Mouse (Mus musculus): Measurements from ENCODE around the gene Ccdc134. TPM values are rescaled to one million over a fixed set of nuclear protein-coding genes. Genes with fewer than 3 reads are reported as not detected.

Gene Ccdc134
- total RNA-seq, 2 experiments from 2014 or later: 10.1 to 12.9 TPM

DNA sequence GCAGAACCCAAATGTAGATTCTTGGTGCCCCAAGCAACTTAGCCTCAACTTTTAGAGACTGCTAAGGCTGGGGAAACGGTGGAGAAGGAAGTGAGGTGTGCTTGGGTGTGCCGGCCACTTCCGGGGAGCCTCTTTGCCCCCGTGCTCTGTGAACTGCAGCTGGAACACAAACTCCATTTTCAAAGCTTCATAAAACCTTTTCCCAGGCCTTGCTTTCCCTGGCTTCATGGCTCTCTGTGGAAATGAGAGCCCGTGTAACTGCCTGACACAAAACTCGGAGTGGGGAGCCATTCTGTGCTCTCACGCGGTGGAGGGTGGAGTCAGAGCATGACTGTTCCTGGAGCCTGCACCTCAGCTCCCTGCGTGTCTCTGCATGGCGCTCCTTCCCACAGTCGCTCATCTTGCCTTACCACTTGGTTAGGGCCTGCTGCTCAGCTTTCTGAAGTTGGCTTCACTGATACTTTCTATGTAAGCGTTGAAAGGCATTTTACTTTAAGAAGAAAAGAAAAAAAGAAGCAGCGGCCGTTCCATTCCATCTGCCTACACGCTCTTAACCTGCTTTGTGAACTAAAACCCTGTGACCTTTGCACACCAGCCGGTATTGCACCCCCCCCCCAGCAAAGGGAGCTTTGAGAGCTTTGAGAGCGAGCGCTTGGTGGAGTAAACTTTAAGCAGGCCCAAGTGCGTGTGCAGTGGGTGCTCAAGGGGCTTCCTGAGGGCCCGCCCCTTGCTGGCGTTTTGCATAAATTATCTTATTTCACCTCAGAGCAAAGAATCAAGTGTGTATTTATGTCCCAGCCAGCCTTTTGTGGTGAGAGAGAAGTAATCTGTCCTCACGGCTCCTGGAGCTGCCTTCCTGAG lies 38.7 kb downstream of the Ccdc134 start:
- no peak for DNase-seq (ENCODE audit: low spot score in 2 of 2)
- intact Hi-C loops (cut with DNase I): no loop called here

DNA sequence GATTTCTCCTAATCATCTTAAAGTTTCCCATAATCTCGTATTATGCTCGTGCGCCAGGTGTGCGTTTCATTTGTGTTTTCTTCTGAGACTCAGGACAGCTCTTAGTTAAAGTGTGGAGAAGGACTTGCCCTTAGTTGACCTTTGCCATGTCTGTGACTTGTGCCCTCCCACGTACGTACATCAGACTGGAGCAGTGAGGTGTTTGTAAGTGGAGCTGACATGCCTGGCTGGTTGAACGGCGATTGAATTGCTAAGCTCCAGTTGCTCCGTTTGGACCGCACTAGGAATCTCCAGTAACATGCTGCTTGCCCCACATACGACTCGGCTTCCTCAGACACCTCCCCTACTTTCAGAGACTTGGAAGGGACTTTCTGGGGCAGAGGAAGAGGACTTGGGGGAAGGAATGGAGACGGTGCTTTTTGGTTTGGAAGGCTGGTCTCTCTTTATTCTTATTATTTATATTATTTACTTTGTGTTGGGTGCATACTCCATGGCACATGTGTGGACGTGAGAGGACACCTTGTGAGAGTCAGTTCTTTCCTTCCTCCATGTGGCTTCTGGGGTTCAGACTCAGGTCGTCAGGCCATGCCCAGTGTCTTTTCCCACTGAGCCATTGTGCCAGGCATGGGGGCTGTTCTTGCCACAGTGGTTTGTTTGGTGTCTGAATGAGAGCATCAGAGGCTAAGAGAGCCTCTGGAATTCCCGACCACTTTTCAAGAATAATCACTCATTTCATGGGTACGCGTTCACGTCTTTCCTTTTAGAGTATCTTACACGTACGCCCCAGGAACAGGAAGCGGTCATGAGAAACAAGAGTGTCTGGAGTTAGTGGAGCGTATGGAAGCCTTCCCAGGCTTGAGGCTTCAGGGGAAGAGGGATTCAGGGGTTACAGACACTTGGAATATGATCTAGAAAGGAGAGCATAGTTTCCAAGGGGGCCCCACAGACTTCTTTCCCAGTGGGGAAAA lies 39.8 kb downstream of the Ccdc134 start:
- DNase-seq (ENCODE audit: low spot score in 2 of 2): no peak
- intact Hi-C loops (cut with DNase I): no loop called here

DNA sequence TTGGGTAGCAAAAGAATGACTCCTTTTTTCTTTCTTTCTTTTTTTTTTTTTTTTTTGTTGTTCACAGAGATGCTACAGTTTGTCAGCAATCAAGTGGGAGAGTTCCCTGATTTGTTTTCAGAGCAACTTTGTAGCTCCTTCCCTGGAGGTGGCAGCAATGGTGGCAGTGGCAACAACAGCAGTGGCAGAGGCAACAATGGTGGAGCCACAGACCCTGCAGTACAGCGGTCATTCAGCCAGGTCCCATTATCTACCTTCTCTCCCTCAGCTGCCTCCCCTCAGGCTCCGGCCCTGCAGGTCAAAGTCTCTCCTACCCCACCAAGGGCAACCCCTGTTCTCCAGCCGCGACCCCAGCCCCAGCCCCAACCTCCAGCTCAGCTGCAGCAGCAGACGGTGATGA lies 41.9 kb downstream of the Ccdc134 start:
- intact Hi-C loops (cut with DNase I): no loop called here
- DNase-seq (ENCODE audit: low spot score in 2 of 2): no peak

GRCm38 (mm10) chr15:82170437-82171377 lies 43.0 kb downstream of the Ccdc134 start:
- intact Hi-C loops (cut with DNase I): no loop called here
- DNase-seq (ENCODE audit: low spot score in 2 of 2): no peak

DNA sequence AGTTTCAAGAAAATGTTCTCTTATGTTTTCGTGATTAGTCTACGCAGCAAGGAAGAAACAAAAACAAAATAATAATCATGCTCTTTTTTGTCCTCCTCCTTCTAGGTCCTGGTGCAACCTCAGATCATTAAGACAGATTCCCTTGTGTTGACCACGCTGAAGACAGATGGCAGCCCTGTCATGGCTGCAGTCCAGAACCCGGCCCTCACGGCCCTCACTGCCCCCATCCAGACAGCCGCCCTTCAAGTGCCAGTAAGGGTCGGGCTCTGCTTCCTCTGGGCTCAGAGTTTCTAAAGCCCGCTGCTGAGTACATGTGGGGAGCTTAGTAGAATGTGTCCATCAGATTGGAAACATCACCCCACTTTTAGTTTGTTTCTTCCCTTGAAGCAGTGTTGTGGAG lies 44.9 kb downstream of the Ccdc134 start:
- intact Hi-C loops (cut with DNase I): no loop called here
- DNase-seq (ENCODE audit: low spot score in 2 of 2): no peak

- intact Hi-C loops (cut with DNase I): no loop called here
- no peak for DNase-seq (ENCODE audit: low spot score in 2 of 2)
These were observed 47.4 kb downstream of the Ccdc134 start for GRCm38 (mm10) chr15:82175091-82175490.

- no peak for DNase-seq (ENCODE audit: low spot score in 2 of 2)
- intact Hi-C loops (cut with DNase I): no loop called here
These were observed 50.1 kb downstream of the Ccdc134 start for GRCm38 (mm10) chr15:82177743-82178290.

DNA sequence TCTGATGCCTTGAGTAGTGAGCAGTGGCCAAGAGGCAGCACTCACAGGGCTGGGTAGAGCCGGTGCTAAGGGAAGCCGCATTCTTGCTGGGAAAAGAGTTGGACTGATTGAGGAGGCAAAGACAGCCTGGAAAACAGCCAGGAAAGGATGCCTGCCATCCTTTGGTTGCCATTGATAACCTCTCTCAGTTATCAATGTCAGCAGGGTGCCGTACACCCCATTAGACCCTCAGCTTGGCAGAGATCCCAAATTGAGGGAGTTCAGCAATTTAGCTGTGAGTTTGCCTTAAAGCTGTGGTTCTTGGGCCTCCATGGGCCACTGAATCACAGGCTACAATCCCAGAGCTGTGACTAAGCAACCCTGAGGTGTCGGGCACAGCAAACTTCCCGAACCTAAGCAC lies 53.4 kb downstream of the Ccdc134 start:
- DNase-seq (ENCODE audit: low spot score in 2 of 2): no peak
- intact Hi-C loops (cut with DNase I): no loop called here

- no peak for DNase-seq (ENCODE audit: low spot score in 2 of 2)
- intact Hi-C loops (cut with DNase I): no loop called here
These were observed 54.6 kb downstream of the Ccdc134 start for GRCm38 (mm10) chr15:82182311-82182710.

DNA sequence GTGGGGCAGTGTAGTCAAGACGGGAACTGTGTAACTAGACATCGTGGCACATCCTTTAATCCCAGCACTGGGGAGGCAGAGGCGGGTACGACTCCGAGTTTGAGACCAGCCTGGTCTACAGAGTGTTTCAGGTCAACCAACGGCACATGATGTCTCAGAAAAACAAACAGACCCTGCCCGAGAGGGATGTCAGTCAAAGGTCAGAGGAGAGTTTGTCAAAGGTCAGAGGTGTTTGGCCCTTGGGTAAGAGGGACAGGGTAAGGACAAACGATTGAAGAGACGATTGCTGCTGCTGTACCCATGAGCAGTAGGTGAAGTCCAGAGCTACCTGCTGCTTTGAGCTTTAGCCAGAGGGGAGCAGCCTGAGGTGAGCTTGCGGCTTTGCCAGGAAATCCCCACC lies 55.9 kb downstream of the Ccdc134 start:
- DNase-seq (ENCODE audit: low spot score in 2 of 2): no peak
- intact Hi-C loops (cut with DNase I): no loop called here

- no peak for DNase-seq (ENCODE audit: low spot score in 2 of 2)
- intact Hi-C loops (cut with DNase I): no loop called here
These were observed 56.5 kb downstream of the Ccdc134 start for GRCm38 (mm10) chr15:82184183-82184582.

- intact Hi-C loops (cut with DNase I): no loop called here
These were observed 56.9 kb downstream of the Ccdc134 start for GRCm38 (mm10) chr15:82184656-82185055.

DNA sequence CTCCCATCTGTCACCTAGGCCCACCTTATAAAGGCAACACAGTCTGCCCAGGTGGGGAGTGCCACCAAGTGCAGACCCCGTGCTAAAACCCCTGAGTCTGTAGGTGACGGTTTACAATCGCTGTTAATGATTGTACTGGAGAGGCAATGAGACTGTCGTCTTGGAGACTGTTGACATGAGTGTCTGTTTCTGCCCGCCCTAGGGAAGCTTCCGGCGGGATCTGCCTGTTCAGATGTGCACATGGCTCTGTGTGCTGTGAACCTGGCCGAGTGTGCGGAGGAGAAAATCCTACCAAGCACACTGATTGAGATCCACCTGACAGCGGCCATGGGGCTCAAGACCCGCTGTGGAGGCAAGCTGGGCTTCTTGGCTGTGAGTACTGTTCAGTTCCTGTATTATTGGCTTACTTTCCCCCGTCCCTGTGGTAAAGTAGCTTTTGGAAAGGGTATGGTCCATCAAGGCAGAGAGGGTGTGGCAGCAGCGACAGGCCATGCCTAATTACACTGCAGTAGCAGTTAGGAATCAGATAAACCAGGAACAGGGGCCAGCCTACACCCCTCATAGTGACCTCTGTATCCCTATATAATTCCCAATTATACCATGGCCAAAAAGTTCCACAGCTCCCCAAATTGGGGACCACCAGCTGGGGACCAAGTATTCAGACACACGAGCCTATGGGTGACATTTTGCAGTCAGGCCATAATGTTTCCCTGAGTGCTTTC lies 57.5 kb downstream of the Ccdc134 start:
- intact Hi-C loops (cut with DNase I): no loop called here
- DNase-seq (ENCODE audit: low spot score in 2 of 2): no peak

More at GRCm38 (mm10) chr15:82184656-82185055, 56.9 kb downstream of the Ccdc134 start:
- DNase-seq (ENCODE audit: low spot score in 2 of 2): no peak

- DNase-seq (ENCODE audit: low spot score in 2 of 2): no peak
- intact Hi-C loops (cut with DNase I): no loop called here
These were observed 58.4 kb downstream of the Ccdc134 start for GRCm38 (mm10) chr15:82186131-82186530.

DNA sequence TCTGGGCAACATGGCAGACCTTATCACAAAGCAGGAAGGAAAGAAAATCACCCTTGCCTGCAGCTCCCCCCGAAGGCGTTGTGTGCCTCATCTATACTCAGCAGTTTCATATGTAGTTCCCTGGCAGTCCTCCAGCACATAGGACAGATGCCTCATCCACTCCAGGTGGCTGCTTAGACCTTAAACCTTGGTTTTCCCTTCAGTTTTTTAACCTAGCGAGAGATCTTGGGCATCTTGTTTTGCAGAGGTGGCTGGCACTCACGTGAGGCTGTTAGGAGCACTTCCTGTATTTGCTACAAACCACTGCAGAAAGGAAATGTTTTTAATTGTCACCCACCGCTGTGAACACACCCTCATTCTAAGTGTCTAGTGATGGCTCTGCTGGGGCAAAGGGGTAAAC lies 59.2 kb downstream of the Ccdc134 start:
- DNase-seq (ENCODE audit: low spot score in 2 of 2): peak in 1 of 2 experiments; percentile 32
- intact Hi-C loops (cut with DNase I): no loop called here

GRCm38 (mm10) chr15:82187401-82187800 lies 59.7 kb downstream of the Ccdc134 start:
- intact Hi-C loops (cut with DNase I): no loop called here
- DNase-seq (ENCODE audit: low spot score in 2 of 2): no peak

DNA sequence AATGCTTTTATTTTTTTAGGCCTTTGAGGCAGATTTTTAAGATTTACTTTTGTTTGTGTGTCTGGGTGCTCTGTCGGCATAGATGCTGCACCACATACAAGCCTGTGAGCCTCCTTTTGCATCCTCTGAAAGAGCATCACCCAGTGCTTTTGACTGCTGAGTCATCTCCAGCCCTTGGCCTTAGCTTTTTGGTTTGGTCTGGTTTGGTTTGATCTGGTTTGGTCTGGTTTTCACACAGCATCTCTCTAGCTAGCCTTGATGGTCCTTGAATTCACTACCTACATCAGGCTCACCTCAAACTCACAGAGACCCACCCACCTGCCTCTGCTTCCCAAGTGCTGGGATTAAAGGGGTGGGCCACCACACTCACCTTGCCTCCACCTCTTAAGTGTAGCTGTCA lies 60.2 kb downstream of the Ccdc134 start:
- intact Hi-C loops (cut with DNase I): no loop called here
- DNase-seq (ENCODE audit: low spot score in 2 of 2): no peak

DNA sequence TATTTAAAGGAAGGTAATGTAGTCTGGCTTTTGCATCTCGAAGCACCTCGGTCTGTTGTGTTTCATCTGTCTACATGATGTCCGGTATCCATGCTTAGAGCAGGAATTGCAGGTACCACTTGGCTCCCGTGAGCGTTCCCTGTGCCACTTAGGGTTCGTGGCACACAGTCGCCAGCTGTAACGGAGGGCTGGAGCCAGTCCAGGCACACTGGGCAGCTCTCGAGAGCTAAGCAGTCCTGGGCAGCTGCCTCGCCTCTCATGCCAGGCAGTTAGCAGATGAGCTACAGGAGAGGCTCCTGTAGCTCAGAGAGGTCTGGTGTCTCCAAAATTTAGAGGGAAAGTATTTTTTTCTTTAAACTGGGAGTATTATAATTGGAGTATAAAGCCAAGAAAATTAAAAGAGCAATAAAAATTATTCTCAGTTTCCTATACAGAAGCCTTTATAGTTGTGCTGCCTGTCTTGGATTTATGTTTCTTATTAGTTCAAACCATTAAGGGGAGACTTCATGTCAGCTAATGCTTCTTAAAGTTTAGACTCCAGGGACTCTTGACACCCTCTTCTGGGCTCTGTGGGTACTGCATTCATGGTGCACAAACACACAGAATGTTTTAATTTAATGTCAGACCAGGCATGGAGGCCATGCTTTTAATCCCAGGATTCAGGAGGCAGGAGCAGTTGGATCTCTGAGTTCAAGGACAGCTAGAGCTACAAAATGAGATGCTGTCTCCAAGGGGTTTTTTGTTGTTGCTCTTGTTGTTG lies 60.9 kb downstream of the Ccdc134 start:
- no peak for DNase-seq (ENCODE audit: low spot score in 2 of 2)
- intact Hi-C loops (cut with DNase I): no loop called here

Data from left cerebral cortex, postnatal 14 days (tissue).